Mouse (Mus musculus) frontal cortex, postnatal 14 days (tissue): ENCODE data around the gene Slc4a7.
"Not testable (repeated sequence)": the region's sequence is repeated elsewhere in the genome, so short reads cannot be mapped to it uniquely, and the experiment has no call there.

Experiments
- DNase-seq, 2 experiments: peaks; one replicate each; pipeline ENCODE4 v3.0.0; 2022; ENCODE audit warnings: low spot score in 2 of 2

The Slc4a7 gene

GRCm38 (mm10) chr14:14800332-14800731 lies 98.3 kb downstream of the Slc4a7 start:
- DNase-seq, result no peak

DNA sequence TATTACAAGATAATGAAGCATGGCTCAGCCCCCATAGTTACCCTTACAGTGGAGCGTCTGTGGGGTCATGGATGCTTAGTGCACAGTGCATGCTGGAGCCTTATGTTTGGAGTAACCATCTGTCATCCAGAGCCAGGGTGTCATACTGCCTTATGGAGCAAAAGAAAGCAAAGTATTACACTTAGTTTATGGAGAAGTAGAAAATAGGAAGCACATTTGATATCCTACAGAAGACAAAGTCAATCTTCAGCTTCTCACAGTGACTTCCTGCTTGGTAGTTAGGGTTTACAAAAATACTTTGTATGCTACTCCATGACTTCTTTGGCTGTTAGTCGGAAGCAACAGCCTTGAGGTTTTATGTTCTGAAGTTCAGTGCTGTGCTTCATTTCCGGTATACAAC lies 98.7 kb downstream of the Slc4a7 start:
- no peak for DNase-seq

GRCm38 (mm10) chr14:14803115-14803514 lies 101.0 kb downstream of the Slc4a7 start, which contains the start of gene Nek10:
Nek10 (plus strand) TSS chr14:14803415.
- not testable (repeated sequence) for DNase-seq

GRCm38 (mm10) chr14:14803921-14804517 lies 101.9 kb downstream of the Slc4a7 start:
- peak; percentile 28 to 59 for DNase-seq

GRCm38 (mm10) chr14:14804518-14805212 lies 102.6 kb downstream of the Slc4a7 start:
- DNase-seq, result no peak

- DNase-seq, result peak; percentile 17 to 21
These were observed 130.6 kb downstream of the Slc4a7 start for GRCm38 (mm10) chr14:14832520-14833240.

DNA sequence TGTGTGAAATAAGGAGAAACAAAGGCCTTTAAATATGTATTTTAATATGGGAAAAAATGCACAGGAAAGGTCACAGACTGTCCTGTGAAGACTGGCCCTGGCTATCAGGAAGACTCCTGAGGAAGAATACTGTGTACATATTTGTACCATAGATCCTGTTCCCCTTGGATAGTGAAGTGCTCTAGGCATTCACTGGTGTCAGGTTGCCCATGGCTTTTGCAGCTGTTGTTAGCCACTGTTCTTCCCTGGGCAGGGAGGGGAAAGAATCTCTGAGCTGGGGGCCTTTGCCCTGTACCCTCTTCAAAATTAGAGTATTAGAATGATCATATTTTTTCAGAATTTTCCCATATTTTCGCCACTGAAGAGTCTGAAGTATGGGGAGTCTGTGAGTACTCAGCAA lies 131.4 kb downstream of the Slc4a7 start:
- no peak for DNase-seq

DNA sequence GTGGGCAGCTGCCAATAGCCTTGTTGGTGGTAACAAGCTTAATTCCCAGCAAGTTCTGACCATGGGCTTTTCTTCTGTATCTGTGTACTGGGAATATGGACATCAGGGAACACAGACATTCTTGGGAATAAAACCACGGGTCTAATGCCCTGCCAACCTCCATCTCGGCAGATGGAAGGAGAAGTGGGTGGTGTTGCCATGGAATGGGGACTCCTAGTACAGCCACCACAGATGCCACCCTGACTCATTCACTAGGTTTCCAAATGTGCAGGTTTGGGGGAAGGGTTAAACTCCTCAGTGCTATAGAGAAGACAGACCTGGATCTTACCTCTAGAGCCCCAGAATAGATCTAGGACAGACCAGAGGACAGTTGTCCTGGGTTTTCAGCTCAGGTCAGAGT lies 132.2 kb downstream of the Slc4a7 start:
- no peak for DNase-seq

DNA sequence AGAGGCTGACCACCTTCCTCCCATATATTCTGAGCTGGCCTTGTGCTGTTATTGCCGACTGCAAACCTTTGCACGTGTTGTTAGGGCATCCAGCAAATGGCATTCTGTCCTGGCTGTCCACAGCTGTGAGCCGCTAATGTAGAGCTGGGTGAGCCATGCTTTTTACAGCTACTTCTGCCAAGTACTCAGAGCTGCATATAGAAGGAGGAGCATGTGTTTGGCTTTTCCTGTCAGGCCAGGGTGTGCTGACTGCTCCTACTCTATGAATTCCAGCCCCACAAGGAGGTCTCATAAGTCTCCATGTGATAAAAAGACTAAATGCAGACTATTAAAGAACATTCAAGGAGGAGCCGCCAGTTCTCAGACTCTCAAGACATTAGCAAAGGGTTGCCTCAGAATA lies 135.5 kb downstream of the Slc4a7 start:
- no peak for DNase-seq

DNA sequence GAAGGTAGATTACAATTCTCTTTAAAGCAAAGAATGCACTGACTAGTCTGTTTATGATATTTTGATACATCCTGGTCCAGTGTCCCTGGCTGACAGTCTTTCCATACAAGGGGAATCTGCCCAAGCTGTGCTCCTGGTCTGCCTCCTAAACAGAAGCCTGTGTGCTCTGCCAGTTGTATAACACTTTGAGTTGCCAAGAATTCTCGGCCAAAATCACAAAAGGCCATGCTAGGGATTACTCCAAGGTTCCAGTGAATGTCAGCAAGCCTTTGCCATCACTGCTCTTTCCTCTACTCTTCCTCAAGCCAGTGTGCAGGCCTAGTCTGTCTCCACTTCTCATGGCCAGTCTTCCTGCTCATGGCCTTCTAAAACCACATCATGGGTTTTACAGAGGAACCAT lies 136.0 kb downstream of the Slc4a7 start:
- no peak for DNase-seq

DNA sequence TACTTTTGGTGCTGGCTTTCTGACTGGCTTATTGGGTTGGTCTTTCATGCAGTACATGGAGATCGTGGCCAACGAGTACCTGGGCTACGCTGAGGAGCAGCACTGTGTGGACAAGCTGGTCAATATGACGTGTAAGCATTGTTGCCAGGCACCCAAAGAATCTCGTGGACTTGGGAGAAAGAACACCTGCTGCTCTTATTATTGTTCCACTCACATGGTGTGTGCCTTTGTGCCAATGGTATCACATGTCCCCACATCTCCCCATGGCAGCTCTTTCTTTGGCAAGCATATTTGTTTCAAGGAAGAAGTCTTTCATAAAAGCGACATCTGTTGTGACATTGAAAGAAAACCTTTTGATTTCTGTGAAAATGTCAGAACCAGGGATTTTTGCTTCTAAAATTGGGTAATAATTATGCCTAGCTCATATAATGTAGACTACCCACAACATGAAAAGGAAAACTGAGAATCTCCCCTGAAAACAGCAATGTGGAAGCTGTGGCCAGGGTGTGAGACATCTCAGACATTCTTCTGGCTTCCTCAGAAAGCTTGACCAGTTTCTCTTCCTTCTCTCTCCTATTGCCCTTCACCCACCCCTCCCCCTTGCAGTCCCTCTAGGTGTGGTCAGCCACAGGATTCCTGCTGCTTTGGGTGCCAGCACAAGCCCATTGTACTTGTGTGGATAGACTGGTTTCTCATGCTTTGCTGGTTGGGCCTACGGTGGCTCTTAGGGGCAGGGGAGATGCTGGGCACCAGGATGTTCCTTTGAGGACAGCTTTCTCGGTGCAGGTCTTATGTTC lies 140.9 kb downstream of the Slc4a7 start:
- DNase-seq, result no peak
